Mouse (Mus musculus) forebrain, embryonic 11.5 days (tissue): Measurements from ENCODE around the gene Tex30. TPM values are rescaled to one million over a fixed set of nuclear protein-coding genes. Genes with fewer than 3 reads are reported as not detected.

Experiments used
- polyA plus RNA-seq: library from polyadenylated mRNA; unstranded; fragments of >200 nt; fragmentation: Nextera tagmentation; extraction: Ambion mirVana; gene quantifications from 2 replicates; pipeline ENCODE4 v1.2.1, GENCODE M21; 2014

The Tex30 gene
- polyA plus RNA-seq, 1 experiment from 2014 or later: 123 TPM

Other genes with a start within 250 kb of the Tex30 start
- gene Tpp2, start 168.8 kb downstream of the Tex30 start, polyA plus RNA-seq: 70.1 and 70.2 TPM in 2 replicates
- gene Mettl21c, start 82.4 kb downstream of the Tex30 start, polyA plus RNA-seq: 0.85 and 0.86 TPM in 2 replicates
- 0.28 TPM in 2 replicates for gene Gm8251, start 40.5 kb downstream of the Tex30 start, polyA plus RNA-seq
- gene Kdelc1, start 16.4 kb upstream of the Tex30 start, polyA plus RNA-seq: 62.0 and 63.5 TPM in 2 replicates
- 27.6 and 32.1 TPM in 2 replicates for gene Bivm, start 16.5 kb upstream of the Tex30 start, polyA plus RNA-seq
- 36.0 and 40.9 TPM in 2 replicates for gene Ercc5, start 45.3 kb upstream of the Tex30 start, polyA plus RNA-seq
- not detected in 2 replicates for gene Mettl21e, start 116.5 kb upstream of the Tex30 start, polyA plus RNA-seq